Mouse (Mus musculus) stomach, embryonic 15.5 days (tissue): ENCODE results near the gene Cyth4. TPM values are rescaled to one million over a fixed set of nuclear protein-coding genes. Genes with fewer than 3 reads are reported as not detected.

Experiments used
- polyA plus RNA-seq: library from polyadenylated mRNA; unstranded; fragments of >200 nt; fragmentation: Nextera tagmentation; extraction: Ambion mirVana; gene quantifications from 2 replicates; pipeline ENCODE4 v1.2.1, GENCODE M21; 2015

Gene Cyth4
- polyA plus RNA-seq, 1 experiment from 2014 or later = 10.7 TPM

Other genes with a start within 250 kb of the Cyth4 start
- not detected in 2 replicates for gene Tex33, start 201.1 kb upstream of the Cyth4 start, polyA plus RNA-seq
- 67.4 and 89.8 TPM in 2 replicates for gene Tst, start 191.1 kb upstream of the Cyth4 start, polyA plus RNA-seq
- 3.3 and 4.2 TPM in 2 replicates for gene Mpst, start 190.6 kb upstream of the Cyth4 start, polyA plus RNA-seq
- 35.4 and 40.6 TPM in 2 replicates for gene Kctd17, start 168.5 kb upstream of the Cyth4 start, polyA plus RNA-seq
- gene Tmprss6, start 128.4 kb upstream of the Cyth4 start, polyA plus RNA-seq = 0.64 and 1.8 TPM in 2 replicates
- gene Il2rb, start 101.8 kb upstream of the Cyth4 start, polyA plus RNA-seq = 0.53 and 0.69 TPM in 2 replicates
- 23.9 and 25.0 TPM in 2 replicates for gene C1qtnf6, start 65.6 kb upstream of the Cyth4 start, polyA plus RNA-seq
- gene Sstr3, start 52.4 kb upstream of the Cyth4 start, polyA plus RNA-seq = 0.18 and 0.44 TPM in 2 replicates
- 26.5 and 36.5 TPM in 2 replicates for gene Rac2, start 24.3 kb upstream of the Cyth4 start, polyA plus RNA-seq
- gene Elfn2, start 121.7 kb downstream of the Cyth4 start, polyA plus RNA-seq = 0.10 and 0.12 TPM in 2 replicates
- gene Mfng, start 176.4 kb downstream of the Cyth4 start, polyA plus RNA-seq = 18.0 and 21.1 TPM in 2 replicates
- 6.6 and 7.6 TPM in 2 replicates for gene Card10, start 206.0 kb downstream of the Cyth4 start, polyA plus RNA-seq
- gene Cdc42ep1, start 245.6 kb downstream of the Cyth4 start, polyA plus RNA-seq = 54.1 and 62.1 TPM in 2 replicates